Mouse (Mus musculus) myocyte (in vitro differentiated cells): ENCODE data around the gene Mrpl4.

Experiments used
- E2F4 ChIP-seq: IDR thresholded peaks from one replicate; pipeline ENCODE4 v1.6.1; 2011; ENCODE audit warnings: mild to moderate bottlenecking, control low read depth, moderate library complexity; ENCODE audit not compliant: insufficient read depth
- POLR2A ChIP-seq: IDR thresholded peaks from one replicate; pipeline ENCODE4 v1.6.1; 2011; ENCODE audit warnings: low read depth, mild to moderate bottlenecking, control low read depth, moderate library complexity; ENCODE audit not compliant: insufficient read length
- REST ChIP-seq: IDR thresholded peaks from one replicate; pipeline ENCODE4 v1.6.1; 2011; ENCODE audit warnings: mild to moderate bottlenecking, control low read depth, moderate library complexity; ENCODE audit not compliant: insufficient read depth, insufficient read length
- TCF12 ChIP-seq: IDR thresholded peaks from one replicate; pipeline ENCODE4 v1.6.1; 2011; ENCODE audit warnings: mild to moderate bottlenecking, control low read depth; ENCODE audit not compliant: poor library complexity, insufficient read depth, severe bottlenecking
- USF1 ChIP-seq: IDR thresholded peaks from one replicate; pipeline ENCODE4 v1.6.1; 2011; ENCODE audit warnings: low read depth, mild to moderate bottlenecking, control low read depth, moderate library complexity

DNA sequence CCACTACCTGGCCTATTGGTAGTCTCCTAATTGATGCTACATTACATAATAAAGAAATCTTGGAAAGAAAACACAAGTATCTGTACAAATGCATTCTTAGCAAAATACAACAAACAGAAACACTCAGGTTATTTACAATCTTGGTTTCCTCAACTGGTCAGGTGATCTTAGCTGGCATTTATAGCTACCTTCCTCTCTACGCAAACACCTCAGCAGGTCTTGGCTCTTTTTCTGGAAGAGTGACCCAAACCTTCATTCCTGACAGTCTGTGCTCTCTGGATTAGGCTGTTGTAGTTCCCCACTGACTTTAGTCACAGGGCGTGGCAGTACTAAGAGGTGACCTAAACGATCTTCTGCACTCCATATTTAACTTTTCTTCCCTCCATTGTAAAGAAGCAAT, 42.7 kb downstream of the Mrpl4 start:
- TF ChIP-seq POLR2A (no peak), REST (no peak), USF1 (no peak), E2F4 (no peak), TCF12 (no peak)
